Mouse (Mus musculus): Measurements from ENCODE around the gene Lcn11. TPM values are rescaled to one million over a fixed set of nuclear protein-coding genes. Genes with fewer than 3 reads are reported as not detected.
"Not testable (repeated sequence)": the region's sequence is repeated elsewhere in the genome, so short reads cannot be mapped to it uniquely, and the experiment has no call there.

The Lcn11 gene
- not detected in 2 replicates for polyA plus RNA-seq (2016; fragmentation: Nextera tagmentation; extraction: Ambion mirVana)

DNA sequence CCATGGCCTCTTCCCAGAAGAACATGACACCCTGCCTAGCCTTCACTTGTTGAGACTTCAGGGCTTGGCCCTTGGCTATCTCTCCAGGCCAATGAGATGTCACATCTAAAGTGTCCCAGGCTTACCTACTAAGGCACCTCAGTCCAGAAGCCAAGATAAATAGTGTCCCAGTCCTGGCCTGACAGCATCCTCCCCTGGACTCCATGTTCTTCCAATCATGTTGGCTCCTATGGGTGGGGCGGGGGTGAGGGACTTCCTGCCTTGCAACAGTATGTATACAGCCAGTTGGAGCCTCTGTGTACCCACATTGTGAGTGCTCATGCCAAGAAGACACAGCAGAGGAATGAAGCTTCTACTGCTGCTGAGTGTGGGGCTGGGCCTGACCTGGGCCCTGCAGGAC, at the start of gene Lcn11:
TSS of gene Lcn11 (plus strand) at position 301 of the 400 bp plus-strand sequence.
- no peaks in the 10 kb centered on the region for H3K36me3 ChIP-seq
- H3K9me3 ChIP-seq = no peaks in the 10 kb centered on the region
- ATAC-seq (ENCODE audit: low FRiP score, low read depth) = no peak
- no peak within 1 kb of the TSS for H3K9ac ChIP-seq (replicated peaks)
- no peaks in the 10 kb centered on the region for H3K27me3 ChIP-seq
- 77% methylated on average over 1 of the region's 1 CpGs for WGBS
- no peak within 1 kb of the TSS for H3K4me2 ChIP-seq (replicated peaks)
- H3K27ac ChIP-seq (replicated peaks) = no peak within 1 kb of the TSS
- H3K4me3 ChIP-seq = no peak within 1 kb of the TSS
- H3K4me1 ChIP-seq = no peaks in the 10 kb centered on the region

DNA sequence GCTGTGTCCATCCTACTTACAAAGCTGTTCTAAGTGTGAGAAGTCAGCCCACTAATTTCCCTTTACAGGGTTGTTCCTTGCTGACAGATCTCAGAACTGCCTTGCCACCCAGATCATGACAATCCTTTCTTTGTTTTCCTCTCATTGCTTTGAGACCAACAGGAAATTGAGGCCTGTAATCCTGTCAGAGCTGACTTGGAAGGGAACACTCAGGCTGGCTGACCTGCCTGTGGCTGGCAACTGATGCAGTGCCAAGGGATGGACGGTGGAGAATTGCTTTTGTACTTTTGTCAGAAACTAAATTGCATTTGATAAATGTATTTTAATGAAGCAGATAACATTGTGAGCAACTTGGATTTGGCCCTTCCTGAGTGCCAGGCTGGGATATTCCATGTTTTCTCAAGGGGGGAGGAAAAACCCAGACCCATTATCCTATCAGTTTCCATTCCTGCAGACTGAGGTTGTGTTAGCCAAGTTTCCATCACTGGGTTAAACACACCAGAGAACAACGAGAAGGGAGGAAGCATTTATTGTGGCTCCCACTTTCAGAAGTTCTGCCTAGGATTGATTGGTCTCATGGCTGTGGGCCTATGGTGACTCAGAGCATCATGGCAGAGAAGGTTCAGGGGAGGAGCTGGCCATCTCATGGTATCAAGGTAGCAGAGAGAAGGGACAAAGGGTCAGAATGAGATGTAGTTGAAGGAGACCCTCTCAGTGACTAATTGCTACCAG, 43.5 kb upstream of the Lcn11 start:
- no peaks in the 10 kb centered on the region for H3K27me3 ChIP-seq
- no peak overlapping the region for H3K4me3 ChIP-seq
- WGBS = 74% methylated on average over 2 of the region's 2 CpGs
- no peaks in the 10 kb centered on the region for H3K4me1 ChIP-seq
- H3K27ac ChIP-seq (replicated peaks) = no peak overlapping the region
- no peak for ATAC-seq (ENCODE audit: low FRiP score, low read depth)
- 0 out of 2 replicates have a peak, but pooled peaks cover 8% of the 10 kb centered on the region for H3K9me3 ChIP-seq
- no peak overlapping the region for H3K4me2 ChIP-seq (replicated peaks)
- H3K36me3 ChIP-seq = no peaks in the 10 kb centered on the region
- no peak overlapping the region for H3K9ac ChIP-seq (replicated peaks)

DNA sequence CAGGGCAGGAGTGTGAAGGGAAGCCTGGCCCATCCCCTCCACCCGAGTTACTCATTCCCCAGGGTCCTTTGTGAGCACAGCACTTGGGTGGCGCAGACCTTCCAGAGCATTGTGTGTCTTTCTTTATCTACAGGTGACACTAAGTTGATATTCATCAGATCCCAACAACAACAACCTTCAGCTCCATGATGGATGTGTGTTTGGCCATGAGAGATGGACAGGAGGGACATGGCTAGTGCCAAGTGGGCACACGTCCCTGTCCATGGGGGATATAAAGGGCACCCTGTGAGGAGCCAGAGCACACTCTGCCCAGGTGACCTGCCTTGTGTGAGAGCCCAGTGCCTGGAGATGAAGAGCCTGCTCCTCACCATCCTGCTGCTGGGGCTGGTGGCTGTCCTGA, 40.1 kb upstream of the Lcn11 start, which contains the start of gene Obp2b:
TSS of gene Obp2b (plus strand) at position 301 of the 400 bp plus-strand sequence.
- H3K27ac ChIP-seq (replicated peaks); H3K4me3 ChIP-seq; H3K4me2 ChIP-seq (replicated peaks); H3K27me3 ChIP-seq; H3K9me3 ChIP-seq; ATAC-seq (ENCODE audit: low FRiP score, low read depth); H3K36me3 ChIP-seq; H3K4me1 ChIP-seq; H3K9ac ChIP-seq (replicated peaks): not testable (repeated sequence)
- 84% methylated on average over 3 of the region's 3 CpGs for WGBS

DNA sequence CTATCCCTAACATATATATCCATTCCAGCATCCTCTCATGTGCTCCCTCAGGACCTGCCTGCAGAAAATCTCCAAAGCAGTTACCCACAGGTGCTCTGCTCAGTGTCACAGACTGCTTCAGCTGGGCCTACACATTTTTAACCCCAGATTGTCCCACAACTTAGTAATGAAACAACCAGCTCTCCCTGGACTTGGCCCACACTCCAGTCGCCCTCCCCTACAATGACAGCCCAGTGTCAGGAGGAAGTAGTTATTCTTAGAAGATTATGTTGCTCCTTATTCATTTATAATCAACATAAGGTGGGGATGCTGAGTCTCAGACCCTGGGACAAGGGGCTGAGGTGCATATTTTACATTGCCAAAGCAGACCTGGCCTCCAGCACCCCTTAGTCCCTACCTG, 35.1 kb upstream of the Lcn11 start:
- H3K9ac ChIP-seq (replicated peaks) = no peak overlapping the region
- no peaks in the 10 kb centered on the region for H3K36me3 ChIP-seq
- H3K4me3 ChIP-seq = no peak overlapping the region
- no peaks in the 10 kb centered on the region for H3K27me3 ChIP-seq
- ATAC-seq (ENCODE audit: low FRiP score, low read depth) = no peak
- WGBS = 79% methylated on average over 1 of the region's 1 CpGs
- no peak overlapping the region for H3K27ac ChIP-seq (replicated peaks)
- H3K4me2 ChIP-seq (replicated peaks) = no peak overlapping the region
- no peaks in the 10 kb centered on the region for H3K4me1 ChIP-seq
- H3K9me3 ChIP-seq = no peaks in the 10 kb centered on the region

DNA sequence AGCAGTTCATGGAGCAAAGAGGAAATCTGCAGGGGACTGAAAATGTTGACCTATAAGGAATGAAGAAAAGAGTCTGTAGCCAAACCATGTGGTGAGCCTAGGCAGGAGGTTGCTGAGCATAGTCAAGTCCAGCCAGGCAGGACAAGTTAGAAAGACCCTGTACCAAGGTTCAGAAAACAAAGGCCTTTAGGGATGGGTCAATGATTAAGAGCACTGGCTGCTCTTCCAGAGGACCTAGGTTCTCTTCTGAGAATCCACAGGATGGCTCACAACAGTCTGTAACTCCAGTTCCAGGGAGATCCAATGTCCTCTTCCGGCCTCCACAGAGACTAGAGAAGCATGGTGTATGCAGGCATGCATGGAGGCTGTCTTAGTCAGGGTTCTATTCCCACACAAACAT, 22.6 kb upstream of the Lcn11 start:
- ATAC-seq (ENCODE audit: low FRiP score, low read depth) = no peak
- no peaks in the 10 kb centered on the region for H3K27me3 ChIP-seq
- H3K27ac ChIP-seq (replicated peaks) = no peak overlapping the region
- no peak overlapping the region for H3K9ac ChIP-seq (replicated peaks)
- no peak overlapping the region for H3K4me3 ChIP-seq
- H3K36me3 ChIP-seq = no peaks in the 10 kb centered on the region
- 100% methylated on average over 1 of the region's 1 CpGs for WGBS
- no peak overlapping the region for H3K4me2 ChIP-seq (replicated peaks)
- no peaks in the 10 kb centered on the region for H3K4me1 ChIP-seq
- 0 out of 2 replicates have a peak, but pooled peaks cover 3% of the 10 kb centered on the region for H3K9me3 ChIP-seq

DNA sequence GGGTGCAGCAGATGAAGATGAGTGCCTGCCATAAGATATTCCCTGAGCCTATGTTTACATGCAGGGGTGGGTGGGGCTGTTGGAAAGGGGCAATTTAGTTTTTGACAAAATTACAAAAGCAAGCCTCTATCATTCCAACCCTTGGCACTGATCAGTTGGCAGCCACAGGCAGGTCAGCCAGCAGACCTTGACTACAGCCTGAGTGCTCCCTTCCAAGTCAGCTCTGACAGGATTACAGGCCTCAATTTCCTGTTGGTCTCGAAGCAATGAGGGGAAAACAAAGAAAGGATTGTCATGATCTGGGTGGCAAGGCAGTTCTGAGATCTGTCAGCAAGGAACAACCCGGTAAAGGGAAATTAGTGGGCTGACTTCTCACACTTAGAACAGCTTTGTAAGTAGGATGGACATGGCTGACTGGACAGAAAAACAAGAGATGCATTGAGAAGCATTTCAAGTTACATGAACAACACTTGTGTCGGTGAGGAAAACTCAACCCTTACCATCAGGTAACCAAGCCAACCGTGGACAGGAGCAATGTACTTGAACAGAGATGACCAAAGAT, 18.7 kb upstream of the Lcn11 start:
- ATAC-seq (ENCODE audit: low FRiP score, low read depth) = no peak
- Histone ChIP-seq H3K27me3 (no peaks in the 10 kb centered on the region), H3K36me3 (no peaks in the 10 kb centered on the region)

DNA sequence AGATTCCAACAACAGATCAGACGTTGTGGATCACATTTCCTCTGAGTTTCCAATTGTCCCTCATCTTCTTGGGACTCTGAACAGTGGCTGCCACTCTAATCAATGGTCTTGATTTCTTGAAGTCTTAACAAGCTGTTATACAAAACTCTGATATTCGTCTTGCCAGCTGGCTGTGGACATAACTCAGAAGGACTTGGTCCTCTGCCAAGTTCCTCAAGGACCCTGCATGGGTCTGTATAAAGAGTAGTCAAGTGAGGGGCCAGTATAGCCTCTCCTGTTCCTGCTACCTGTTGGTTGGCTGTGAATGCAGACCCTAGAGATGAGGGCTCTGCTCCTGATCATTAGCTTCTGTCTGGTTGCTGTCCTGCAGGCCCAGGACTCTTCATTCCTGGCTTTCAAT, 11.5 kb upstream of the Lcn11 start, which contains the start of gene Lcn3:
TSS of gene Lcn3 (plus strand) at position 301 of the 400 bp plus-strand sequence.
- Histone ChIP-seq H3K4me1 (no peaks in the 10 kb centered on the region), H3K27me3 (no peaks in the 10 kb centered on the region; the same call in 1 of the 2 replicates), H3K27ac (replicated peaks) (no peak within 1 kb of the TSS), H3K36me3 (no peaks in the 10 kb centered on the region), H3K4me3 (no peak within 1 kb of the TSS), H3K4me2 (replicated peaks) (no peak within 1 kb of the TSS), H3K9ac (replicated peaks) (no peak within 1 kb of the TSS), H3K9me3 (no peaks in the 10 kb centered on the region)
- ATAC-seq (ENCODE audit: low FRiP score, low read depth) = no peak
- 47% methylated on average over 2 of the region's 2 CpGs for WGBS

More for the DNA sequence above, 18.7 kb upstream of the Lcn11 start:
- Histone ChIP-seq H3K9me3 (0 out of 2 replicates have a peak, but pooled peaks cover 3% of the 10 kb centered on the region), H3K4me2 (replicated peaks) (no peak overlapping the region), H3K9ac (replicated peaks) (no peak overlapping the region), H3K4me3 (no peak overlapping the region), H3K4me1 (no peaks in the 10 kb centered on the region), H3K27ac (replicated peaks) (no peak overlapping the region)
- 50% methylated on average over 4 of the region's 4 CpGs for WGBS

DNA sequence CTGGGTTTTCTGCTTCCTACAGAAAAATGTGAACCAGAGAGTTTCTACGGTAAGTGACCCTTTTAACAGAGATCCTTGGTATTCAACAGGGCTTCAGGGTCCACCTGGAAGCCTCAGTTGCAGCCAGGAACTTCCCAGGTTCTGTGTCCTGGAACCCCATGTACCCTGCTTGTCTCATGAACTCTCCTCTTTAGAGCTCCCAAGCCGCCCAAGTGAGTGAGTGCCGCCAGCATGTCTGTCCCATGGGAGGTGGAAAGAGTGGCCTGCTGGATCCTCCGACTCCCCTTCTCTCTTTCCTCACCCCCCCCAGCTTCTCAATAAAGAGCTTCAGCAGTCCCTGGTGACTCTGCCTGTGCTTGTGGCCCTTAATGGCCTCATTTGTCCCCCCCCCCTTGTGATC, 9.1 kb upstream of the Lcn11 start:
- 87% methylated on average over 4 of the region's 4 CpGs for WGBS
- H3K36me3 ChIP-seq = no peaks in the 10 kb centered on the region

DNA sequence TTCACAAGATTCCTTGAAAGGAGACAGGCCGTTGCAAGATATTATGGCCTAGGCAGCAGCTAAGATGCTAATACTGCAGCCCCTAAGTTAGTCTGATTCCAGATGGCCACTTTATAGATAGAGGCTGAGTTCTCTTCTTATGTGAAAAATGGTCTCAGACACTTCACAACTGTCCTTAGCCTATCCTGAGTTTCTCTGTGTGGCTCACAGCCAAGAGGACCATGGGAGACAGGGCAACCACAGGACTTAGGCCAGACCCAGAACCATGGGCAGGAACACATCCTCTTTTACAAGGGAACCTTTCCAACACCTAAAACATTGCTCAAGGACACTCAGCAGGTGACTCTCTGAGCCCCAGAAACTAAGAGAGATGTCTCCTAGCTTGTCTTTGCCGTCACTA, 3.3 kb upstream of the Lcn11 start:
- H3K9ac ChIP-seq (replicated peaks) = no peak overlapping the region
- no peaks in the 10 kb centered on the region for H3K36me3 ChIP-seq
- no peak for ATAC-seq (ENCODE audit: low FRiP score, low read depth)
- H3K4me2 ChIP-seq (replicated peaks) = no peak overlapping the region
- no peak overlapping the region for H3K4me3 ChIP-seq
- no peak overlapping the region for H3K27ac ChIP-seq (replicated peaks)
- H3K4me1 ChIP-seq = no peaks in the 10 kb centered on the region
- H3K27me3 ChIP-seq = no peaks in the 10 kb centered on the region; the same call in 1 of the 2 replicates
- 86% methylated on average over 2 of the region's 2 CpGs for WGBS
- H3K9me3 ChIP-seq = no peaks in the 10 kb centered on the region

More for the DNA sequence above, 9.1 kb upstream of the Lcn11 start:
- Histone ChIP-seq H3K4me1 (no peaks in the 10 kb centered on the region), H3K9me3 (no peaks in the 10 kb centered on the region), H3K4me2 (replicated peaks) (no peak overlapping the region), H3K9ac (replicated peaks) (no peak overlapping the region), H3K27ac (replicated peaks) (no peak overlapping the region), H3K4me3 (no peak overlapping the region), H3K27me3 (no peaks in the 10 kb centered on the region; the same call in 1 of the 2 replicates)
- ATAC-seq (ENCODE audit: low FRiP score, low read depth) = no peak

DNA sequence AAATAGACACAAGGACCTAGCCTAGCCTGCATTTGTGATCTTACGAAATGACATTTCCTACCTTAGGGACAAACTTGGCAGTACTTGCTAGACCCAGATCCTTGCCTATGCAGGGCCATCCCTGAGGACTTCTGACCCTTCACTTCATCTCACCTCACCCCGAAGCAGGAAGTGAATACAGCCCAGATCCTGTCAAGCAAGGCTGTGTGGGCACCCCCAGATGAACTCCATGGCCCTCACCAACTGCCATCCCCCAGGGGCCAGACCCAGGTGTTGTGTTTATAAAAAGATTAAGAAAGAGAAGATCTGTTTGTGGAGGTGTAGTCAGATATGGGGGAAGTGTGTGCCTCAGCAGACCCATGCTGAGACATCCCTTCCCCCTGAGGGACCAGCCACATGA, 2.2 kb upstream of the Lcn11 start:
- no peak for ATAC-seq (ENCODE audit: low FRiP score, low read depth)
- WGBS = 69% methylated on average over 2 of the region's 2 CpGs

DNA sequence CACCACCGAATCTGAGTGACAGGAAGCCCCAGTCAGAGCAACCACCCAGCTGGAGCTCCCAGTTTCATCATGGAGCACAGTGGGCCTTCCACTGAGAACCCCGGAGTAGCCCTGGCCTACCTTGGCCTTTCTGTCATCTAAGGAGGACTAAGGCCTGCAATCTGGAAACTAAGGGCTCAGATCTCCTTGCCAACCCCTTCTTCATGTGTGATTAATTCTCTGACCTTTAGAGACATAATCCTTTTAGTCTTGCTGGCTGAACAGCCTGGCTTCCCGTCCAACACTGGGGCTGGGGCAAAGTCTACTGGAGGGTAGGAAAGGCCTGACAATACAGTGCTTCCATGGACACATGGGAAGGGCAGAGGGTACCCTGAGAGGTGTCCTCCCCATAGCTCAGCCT, 826 bp upstream of the Lcn11 start:
- Histone ChIP-seq H3K9ac (replicated peaks) (no peak overlapping the region), H3K36me3 (no peaks in the 10 kb centered on the region), H3K27me3 (no peaks in the 10 kb centered on the region), H3K9me3 (no peaks in the 10 kb centered on the region), H3K4me3 (no peak overlapping the region), H3K27ac (replicated peaks) (no peak overlapping the region), H3K4me1 (no peaks in the 10 kb centered on the region), H3K4me2 (replicated peaks) (no peak overlapping the region)
- ATAC-seq (ENCODE audit: low FRiP score, low read depth) = no peak
- WGBS = 43% methylated on average over 3 of the region's 3 CpGs

More for the DNA sequence above, 2.2 kb upstream of the Lcn11 start:
- H3K9me3 ChIP-seq = no peaks in the 10 kb centered on the region
- H3K4me3 ChIP-seq = no peak overlapping the region
- H3K4me1 ChIP-seq = no peaks in the 10 kb centered on the region
- H3K36me3 ChIP-seq = no peaks in the 10 kb centered on the region
- no peaks in the 10 kb centered on the region; the same call in 1 of the 2 replicates for H3K27me3 ChIP-seq
- no peak overlapping the region for H3K4me2 ChIP-seq (replicated peaks)
- no peak overlapping the region for H3K9ac ChIP-seq (replicated peaks)
- no peak overlapping the region for H3K27ac ChIP-seq (replicated peaks)

DNA sequence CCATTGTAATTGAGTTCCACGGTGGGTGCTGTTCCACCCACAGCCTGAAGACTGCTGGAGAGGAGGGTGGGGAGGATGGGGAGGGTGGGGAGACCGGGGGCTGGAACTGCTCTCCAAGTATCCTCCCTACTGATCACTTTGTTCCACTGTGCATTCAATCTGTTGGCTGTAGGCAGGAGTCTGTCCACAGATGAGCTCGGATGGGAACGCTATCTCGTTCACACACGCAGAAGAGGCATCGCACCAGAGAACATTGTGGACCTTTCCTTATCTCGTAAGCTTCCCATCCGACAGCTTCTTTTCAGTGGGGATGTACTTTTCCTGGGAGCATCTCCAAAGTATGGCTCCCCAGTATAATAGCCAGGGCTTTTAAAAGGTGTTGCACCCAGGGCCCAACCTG, 2.3 kb downstream of the Lcn11 start:
- H3K27me3 ChIP-seq = no peaks in the 10 kb centered on the region
- H3K4me3 ChIP-seq = no peak overlapping the region
- no peaks in the 10 kb centered on the region for H3K9me3 ChIP-seq
- H3K9ac ChIP-seq (replicated peaks) = no peak overlapping the region
- 93% methylated on average over 9 of the region's 9 CpGs for WGBS
- H3K27ac ChIP-seq (replicated peaks) = no peak overlapping the region
- H3K36me3 ChIP-seq = no peaks in the 10 kb centered on the region
- ATAC-seq (ENCODE audit: low FRiP score, low read depth) = no peak
- H3K4me2 ChIP-seq (replicated peaks) = no peak overlapping the region
- no peaks in the 10 kb centered on the region for H3K4me1 ChIP-seq

Data from midbrain, embryonic 12.5 days (tissue).